Mouse (Mus musculus) gastrocnemius, postnatal 25 days (tissue): ENCODE results near the gene Rsu1. TPM values are rescaled to one million over a fixed set of nuclear protein-coding genes. Genes with fewer than 3 reads are reported as not detected.

Experiments used
- DNase-seq: peaks from one replicate; pipeline ENCODE4 v3.0.0; 2022
- total RNA-seq, 2 experiments: library from RNA; stranded (reverse); gene quantifications; 1 replicate in 1 of 2; 2 replicates in 1 of 2; pipeline ENCODE4 v1.2.3; 2021

Rsu1 gene
- total RNA-seq, 2 experiments from 2014 or later = 28.2 to 37.8 TPM

GRCm38 (mm10) chr2:13168743-13169142 lies 102.5 kb downstream of the Rsu1 start:
- no peak for DNase-seq

- DNase-seq = no peak
Observed at GRCm38 (mm10) chr2:13161717-13162116, 109.5 kb downstream of the Rsu1 start.

- no peak for DNase-seq
Observed at GRCm38 (mm10) chr2:13145245-13145644, 126.0 kb downstream of the Rsu1 start.

GRCm38 (mm10) chr2:13134890-13135289 lies 136.3 kb downstream of the Rsu1 start:
- no peak for DNase-seq

GRCm38 (mm10) chr2:13132841-13133240 lies 138.4 kb downstream of the Rsu1 start:
- DNase-seq = no peak

- no peak for DNase-seq
Observed at GRCm38 (mm10) chr2:13132406-13132805, 138.8 kb downstream of the Rsu1 start.

GRCm38 (mm10) chr2:13129859-13130258 lies 141.4 kb downstream of the Rsu1 start:
- no peak for DNase-seq

- no peak for DNase-seq
Observed at GRCm38 (mm10) chr2:13129337-13129736, 141.9 kb downstream of the Rsu1 start.

- no peak for DNase-seq
Observed at GRCm38 (mm10) chr2:13120461-13120860, 150.8 kb downstream of the Rsu1 start.

- no peak for DNase-seq
Observed at GRCm38 (mm10) chr2:13117896-13118295, 153.3 kb downstream of the Rsu1 start.

GRCm38 (mm10) chr2:13106531-13106930 lies 164.7 kb downstream of the Rsu1 start:
- DNase-seq = no peak

- no peak for DNase-seq
Observed at GRCm38 (mm10) chr2:13104388-13104787, 166.8 kb downstream of the Rsu1 start.

GRCm38 (mm10) chr2:13103797-13104200 lies 167.4 kb downstream of the Rsu1 start:
- no peak for DNase-seq

GRCm38 (mm10) chr2:13094045-13094444 lies 177.2 kb downstream of the Rsu1 start:
- DNase-seq = no peak

GRCm38 (mm10) chr2:13093570-13093969 lies 177.6 kb downstream of the Rsu1 start:
- DNase-seq = no peak

GRCm38 (mm10) chr2:13091399-13092015 lies 179.7 kb downstream of the Rsu1 start:
- no peak for DNase-seq

GRCm38 (mm10) chr2:13090841-13091240 lies 180.4 kb downstream of the Rsu1 start:
- no peak for DNase-seq

GRCm38 (mm10) chr2:13089861-13090260 lies 181.4 kb downstream of the Rsu1 start:
- DNase-seq = no peak

- no peak for DNase-seq
Observed at GRCm38 (mm10) chr2:13088266-13088665, 182.9 kb downstream of the Rsu1 start.

- DNase-seq = no peak
Observed at GRCm38 (mm10) chr2:13087811-13088210, 183.4 kb downstream of the Rsu1 start.

- no peak for DNase-seq
Observed at GRCm38 (mm10) chr2:13084223-13084622, 187.0 kb downstream of the Rsu1 start.

GRCm38 (mm10) chr2:13080476-13080875 lies 190.7 kb downstream of the Rsu1 start:
- no peak for DNase-seq

GRCm38 (mm10) chr2:13072243-13072642 lies 199.0 kb downstream of the Rsu1 start:
- no peak for DNase-seq

- DNase-seq = no peak
Observed at GRCm38 (mm10) chr2:13060426-13061170, 210.6 kb downstream of the Rsu1 start.
